Mouse (Mus musculus) heart, embryonic 15.5 days (tissue): ENCODE measurements at regions not wholly inside any gene's neighbourhood (a gene's known extent, or its start where the extent isn't known, plus 50 kb on each side); places are given as distances from the start of the nearest gene placed in this dataset.

Source experiments
- ATAC-seq: fragments of 200-750 bp; cut with Nextera tagmentation; replicated peaks from 2 replicates; pipeline ENCODE4 v1.8.0; 2017; ENCODE audit warnings: low read depth, moderate TSS enrichment; ENCODE audit not compliant: insufficient number of reproducible peaks, insufficient read depth, low FRiP score
- H3K27ac ChIP-seq: fragments of 300-500 bp; sonication (generic); 2 replicates; pipeline ENCODE4 v1.5.1; 2015; ENCODE audit warnings: mild to moderate bottlenecking, inconsistent platforms
- H3K27me3 ChIP-seq: fragments of 300-500 bp; sonication (generic); 2 replicates; pipeline ENCODE4 v1.6.1; 2015; ENCODE audit warnings: inconsistent platforms
- H3K36me3 ChIP-seq: fragments of 300-500 bp; sonication (generic); 2 replicates; pipeline ENCODE4 v1.6.1; 2015; ENCODE audit warnings: mild to moderate bottlenecking, inconsistent platforms
- H3K4me1 ChIP-seq: fragments of 300-500 bp; sonication (generic); replicated peaks from 2 replicates; pipeline ENCODE4 v1.6.1; 2015; ENCODE audit warnings: inconsistent platforms
- H3K4me2 ChIP-seq: fragments of 300-500 bp; sonication (generic); 2 replicates; pipeline ENCODE4 v1.6.1; 2015; ENCODE audit warnings: inconsistent platforms, mild to moderate bottlenecking, moderate library complexity
- H3K4me3 ChIP-seq: fragments of 300-500 bp; sonication (generic); 2 replicates; pipeline ENCODE4 v1.5.1; 2015; ENCODE audit warnings: mild to moderate bottlenecking, inconsistent platforms
- H3K9ac ChIP-seq: fragments of 300-500 bp; sonication (generic); 2 replicates; pipeline ENCODE4 v1.6.1; 2015; ENCODE audit warnings: mild to moderate bottlenecking, inconsistent platforms
- H3K9me3 ChIP-seq: fragments of 300-500 bp; sonication (generic); replicated peaks from 2 replicates; pipeline ENCODE4 v1.6.1; 2016; ENCODE audit warnings: inconsistent platforms
- WGBS: fragments of 180-500 bp; shearing (Covaris S2); methylation state at CpG from one replicate; pipeline ENCODE4 v1.1.7; 2015; ENCODE audit warnings: mixed read lengths; 5-methylcytosine and 5-hydroxymethylcytosine counted together

GRCm38 (mm10) chr3:134415606-134416328 is 179.5 kb downstream of the Cxxc4 start:
- H3K27ac ChIP-seq, result no peak overlapping the region
- 64% methylated on average over 17 of the region's 17 CpGs for WGBS
- H3K4me3 ChIP-seq, result no peak overlapping the region
- H3K4me2 ChIP-seq, result no peak overlapping the region
- H3K9ac ChIP-seq, result no peak overlapping the region
- no peaks in the 10 kb centered on the region for H3K27me3 ChIP-seq
- no peaks in the 10 kb centered on the region for H3K4me1 ChIP-seq
- no peaks in the 10 kb centered on the region for H3K9me3 ChIP-seq
- ATAC-seq, result no peak
- H3K36me3 ChIP-seq, result no peaks in the 10 kb centered on the region

GRCm38 (mm10) chr3:134427633-134428032 is 191.3 kb downstream of the Cxxc4 start:
- no peaks in the 10 kb centered on the region for H3K36me3 ChIP-seq
- no peak for ATAC-seq
- 72% methylated on average over 3 of the region's 3 CpGs for WGBS

GRCm38 (mm10) chr3:134466611-134467010 is 230.3 kb downstream of the Cxxc4 start:
- Histone ChIP-seq H3K9ac (no peak overlapping the region), H3K4me1 (no peaks in the 10 kb centered on the region), H3K27me3 (no peaks in the 10 kb centered on the region), H3K9me3 (no peaks in the 10 kb centered on the region), H3K36me3 (no peaks in the 10 kb centered on the region), H3K4me3 (no peak overlapping the region), H3K27ac (no peak overlapping the region), H3K4me2 (no peak overlapping the region)
- no peak for ATAC-seq
- 72% methylated on average over 1 of the region's 1 CpGs for WGBS

More at GRCm38 (mm10) chr3:134427633-134428032, 191.3 kb downstream of the Cxxc4 start:
- Histone ChIP-seq H3K4me1 (no peaks in the 10 kb centered on the region), H3K4me2 (no peak overlapping the region), H3K9me3 (no peaks in the 10 kb centered on the region), H3K27me3 (no peaks in the 10 kb centered on the region), H3K27ac (no peak overlapping the region), H3K4me3 (no peak overlapping the region), H3K9ac (no peak overlapping the region)

GRCm38 (mm10) chr3:134487280-134487679 is 251.0 kb downstream of the Cxxc4 start:
- no peaks in the 10 kb centered on the region for H3K4me1 ChIP-seq
- ATAC-seq, result no peak
- no peak overlapping the region for H3K4me2 ChIP-seq
- no peak overlapping the region for H3K27ac ChIP-seq
- H3K4me3 ChIP-seq, result no peak overlapping the region
- H3K27me3 ChIP-seq, result no peaks in the 10 kb centered on the region
- WGBS, result 40% methylated on average over 2 of the region's 2 CpGs
- H3K36me3 ChIP-seq, result no peaks in the 10 kb centered on the region
- no peaks in the 10 kb centered on the region for H3K9me3 ChIP-seq
- no peak overlapping the region for H3K9ac ChIP-seq

- Histone ChIP-seq H3K4me3 (no peak overlapping the region), H3K27ac (no peak overlapping the region), H3K9ac (no peak overlapping the region), H3K9me3 (no peaks in the 10 kb centered on the region), H3K4me1 (no peaks in the 10 kb centered on the region), H3K4me2 (no peak overlapping the region), H3K27me3 (no peaks in the 10 kb centered on the region), H3K36me3 (no peaks in the 10 kb centered on the region)
- no peak for ATAC-seq
- WGBS, result 85% methylated on average over 5 of the region's 5 CpGs
Measured at GRCm38 (mm10) chr3:134489966-134490543, 253.8 kb downstream of the Cxxc4 start.

- 62% methylated on average over 6 of the region's 6 CpGs for WGBS
- Histone ChIP-seq H3K9ac (no peak overlapping the region), H3K9me3 (no peaks in the 10 kb centered on the region), H3K4me2 (no peak overlapping the region), H3K36me3 (no peaks in the 10 kb centered on the region), H3K27me3 (no peaks in the 10 kb centered on the region), H3K4me3 (no peak overlapping the region), H3K27ac (no peak overlapping the region), H3K4me1 (no peaks in the 10 kb centered on the region)
- ATAC-seq, result no peak
Measured at GRCm38 (mm10) chr3:134509702-134510101, 273.4 kb downstream of the Cxxc4 start.

- Histone ChIP-seq H3K4me3 (no peak overlapping the region), H3K4me1 (no peaks in the 10 kb centered on the region), H3K27ac (no peak overlapping the region), H3K4me2 (no peak overlapping the region), H3K9ac (no peak overlapping the region), H3K27me3 (no peaks in the 10 kb centered on the region), H3K36me3 (no peaks in the 10 kb centered on the region), H3K9me3 (no peaks in the 10 kb centered on the region)
- WGBS, result 78% methylated on average over 5 of the region's 5 CpGs
- ATAC-seq, result no peak
Measured at GRCm38 (mm10) chr3:134525795-134526194, 289.5 kb downstream of the Cxxc4 start.

- no peaks in the 10 kb centered on the region for H3K4me1 ChIP-seq
Measured at GRCm38 (mm10) chr3:134560144-134560543, 268.7 kb upstream of the Tacr3 start.

GRCm38 (mm10) chr3:134578759-134579158 is 250.0 kb upstream of the Tacr3 start:
- Histone ChIP-seq H3K9me3 (no peaks in the 10 kb centered on the region), H3K4me3 (no peak overlapping the region), H3K4me2 (no peak overlapping the region), H3K4me1 (no peaks in the 10 kb centered on the region), H3K36me3 (no peaks in the 10 kb centered on the region), H3K27ac (no peak overlapping the region), H3K9ac (no peak overlapping the region), H3K27me3 (no peaks in the 10 kb centered on the region)
- 93% methylated on average over 3 of the region's 3 CpGs for WGBS
- no peak for ATAC-seq

More at GRCm38 (mm10) chr3:134560144-134560543, 268.7 kb upstream of the Tacr3 start:
- H3K9ac ChIP-seq, result no peak overlapping the region
- no peaks in the 10 kb centered on the region for H3K27me3 ChIP-seq
- H3K36me3 ChIP-seq, result no peaks in the 10 kb centered on the region
- no peak overlapping the region for H3K4me2 ChIP-seq
- WGBS, result 77% methylated on average over 2 of the region's 2 CpGs
- H3K27ac ChIP-seq, result no peak overlapping the region
- no peak for ATAC-seq
- no peak overlapping the region for H3K4me3 ChIP-seq
- no peaks in the 10 kb centered on the region for H3K9me3 ChIP-seq

- H3K27me3 ChIP-seq, result no peaks in the 10 kb centered on the region
- H3K27ac ChIP-seq, result no peak overlapping the region
- no peak overlapping the region for H3K9ac ChIP-seq
- H3K4me2 ChIP-seq, result no peak overlapping the region
- 44% methylated on average over 2 of the region's 2 CpGs for WGBS
- no peak overlapping the region for H3K4me3 ChIP-seq
- no peaks in the 10 kb centered on the region for H3K4me1 ChIP-seq
- no peak for ATAC-seq
- H3K9me3 ChIP-seq, result no peaks in the 10 kb centered on the region
- H3K36me3 ChIP-seq, result no peaks in the 10 kb centered on the region
Measured at GRCm38 (mm10) chr3:134588630-134589029, 240.2 kb upstream of the Tacr3 start.

GRCm38 (mm10) chr3:134602919-134603318 is 225.9 kb upstream of the Tacr3 start:
- Histone ChIP-seq H3K4me1 (no peaks in the 10 kb centered on the region), H3K9me3 (no peaks in the 10 kb centered on the region), H3K4me3 (no peak overlapping the region), H3K27ac (no peak overlapping the region), H3K4me2 (no peak overlapping the region), H3K9ac (no peak overlapping the region), H3K27me3 (no peaks in the 10 kb centered on the region), H3K36me3 (no peaks in the 10 kb centered on the region)
- 64% methylated on average over 4 of the region's 4 CpGs for WGBS
- ATAC-seq, result no peak

- Histone ChIP-seq H3K4me1 (no peaks in the 10 kb centered on the region), H3K27ac (no peak overlapping the region), H3K9ac (no peak overlapping the region), H3K4me3 (no peak overlapping the region), H3K27me3 (no peaks in the 10 kb centered on the region), H3K9me3 (no peaks in the 10 kb centered on the region), H3K4me2 (no peak overlapping the region), H3K36me3 (no peaks in the 10 kb centered on the region)
- WGBS, result 51% methylated on average over 6 of the region's 6 CpGs
- no peak for ATAC-seq
Measured at GRCm38 (mm10) chr3:134605356-134605771, 223.4 kb upstream of the Tacr3 start.
